Mouse (Mus musculus): ENCODE measurements around the gene Krtap19-1.
A peak's percentile ranks its signal among the peaks of the same experiment; 100 is the strongest.

Gene Krtap19-1

GRCm38 (mm10) chr16:88869311-88869710, at the start of gene Krtap19-1:
Gene Krtap19-1 (minus strand): TSS chr16:88869411.
- DNase-seq (ENCODE audit: low read depth): no peak

- no peak for DNase-seq (ENCODE audit: low read depth)
Measured at GRCm38 (mm10) chr16:88896357-88896756, 27.1 kb upstream of the Krtap19-1 start, which contains the start of gene Krtap19-5. Gene Krtap19-5 (minus strand): TSS chr16:88896457.

GRCm38 (mm10) chr16:88886870-88887269, 17.7 kb upstream of the Krtap19-1 start:
- DNase-seq (ENCODE audit: low read depth): no peak

GRCm38 (mm10) chr16:88884989-88885388, 15.8 kb upstream of the Krtap19-1 start, which contains the start of gene Krtap19-4:
Gene Krtap19-4 (minus strand): TSS chr16:88885089.
- no peak for DNase-seq (ENCODE audit: low read depth)

- DNase-seq (ENCODE audit: low read depth): no peak
Measured at GRCm38 (mm10) chr16:88877938-88878337, 8.7 kb upstream of the Krtap19-1 start, which contains the start of gene Krtap19-3. Gene Krtap19-3 (minus strand): TSS chr16:88878038.

- DNase-seq (ENCODE audit: low read depth): no peak
Measured at GRCm38 (mm10) chr16:88874169-88874568, 5.0 kb upstream of the Krtap19-1 start, which contains the start of gene Krtap19-2. Gene Krtap19-2 (minus strand): TSS chr16:88874269.

GRCm38 (mm10) chr16:88864887-88865407, 4.3 kb downstream of the Krtap19-1 start:
- DNase-seq (ENCODE audit: low read depth): no peak

GRCm38 (mm10) chr16:88851450-88851849, 17.8 kb downstream of the Krtap19-1 start:
- no peak for DNase-seq (ENCODE audit: low read depth)

- no peak for DNase-seq (ENCODE audit: low read depth)
Measured at GRCm38 (mm10) chr16:88848558-88848957, 20.7 kb downstream of the Krtap19-1 start.

- no peak for DNase-seq (ENCODE audit: low read depth)
Measured at GRCm38 (mm10) chr16:88847363-88847762, 21.8 kb downstream of the Krtap19-1 start.

GRCm38 (mm10) chr16:88826978-88827377, 42.2 kb downstream of the Krtap19-1 start:
- DNase-seq (ENCODE audit: low read depth): no peak

GRCm38 (mm10) chr16:88826095-88826652, 43.0 kb downstream of the Krtap19-1 start, which contains the start of gene Krtap14:
Gene Krtap14 (minus strand): TSS chr16:88826145.
- DNase-seq (ENCODE audit: low read depth): no peak

- peak; percentile 1 for DNase-seq (ENCODE audit: low read depth)
Measured at GRCm38 (mm10) chr16:88823736-88824135, 45.5 kb downstream of the Krtap19-1 start.

GRCm38 (mm10) chr16:88820066-88820465, 49.1 kb downstream of the Krtap19-1 start, which contains the start of gene Krtap15:
Gene Krtap15 (plus strand): TSS chr16:88820215.
- DNase-seq (ENCODE audit: low read depth): no peak

Measured in c-Kit-positive CD71-negative TER-119-negative erythroid progenitor cells, embryonic 14.5 days (primary cell).